Mouse (Mus musculus): ENCODE results near the gene Mrpl12. TPM values are rescaled to one million over a fixed set of nuclear protein-coding genes. Genes with fewer than 3 reads are reported as not detected.

Mrpl12 gene
- polyA plus RNA-seq, 1 experiment, result 218 TPM

DNA sequence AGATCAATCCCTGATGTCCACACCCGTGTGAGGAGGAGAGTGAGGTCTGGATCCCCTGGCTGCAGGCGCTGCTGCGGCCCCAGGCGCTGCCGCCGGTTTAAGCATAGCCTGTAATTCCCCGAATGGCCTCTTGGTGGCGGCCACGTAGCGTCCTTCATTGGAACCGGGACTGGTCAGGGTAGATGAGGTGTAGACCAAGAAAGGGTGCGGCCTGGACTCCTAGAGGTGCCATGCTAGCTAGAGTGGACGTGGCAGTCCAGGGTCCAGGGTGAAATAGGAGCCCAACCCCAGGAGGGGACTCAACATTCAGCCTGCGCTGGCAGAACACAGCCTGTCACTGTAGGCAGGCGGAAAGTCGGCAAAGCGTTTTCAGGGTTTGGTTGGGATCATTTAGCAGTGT lies 31.2 kb downstream of the Mrpl12 start:
- TF ChIP-seq MAX (IDR thresholded peaks at IDR 0.05; ENCODE audit: low read depth) (no peak), MYOG (IDR thresholded peaks at IDR 0.05; ENCODE audit: control insufficient read depth in 1 of 3, insufficient read depth in 1 of 3, insufficient read length in 2 of 3, low read depth in 2 of 3) (no peak)

GRCm38 (mm10) chr11:120517147-120517546 lies 32.7 kb downstream of the Mrpl12 start:
- no peaks in the 10 kb centered on the region for H3K27me3 ChIP-seq (ENCODE audit: control insufficient read depth, insufficient read depth, insufficient read length)
- no peak overlapping the region for H3K4me2 ChIP-seq (ENCODE audit: low read depth)
- H3ac ChIP-seq (ENCODE audit: control insufficient read depth, insufficient read length), result no peak overlapping the region
- H3K36me3 ChIP-seq (ENCODE audit: control insufficient read depth, insufficient read depth), result no peaks in the 10 kb centered on the region
- no peak for TF ChIP-seq MYOG (IDR thresholded peaks at IDR 0.05; ENCODE audit: control insufficient read depth in 1 of 3, insufficient read depth in 1 of 3, insufficient read length in 2 of 3, low read depth in 2 of 3)
- TF ChIP-seq TCF3 (IDR thresholded peaks at IDR 0.05; ENCODE audit: insufficient read length, low read depth), result no peak
- no peak for TF ChIP-seq MAX (IDR thresholded peaks at IDR 0.05; ENCODE audit: low read depth)
- no peak for TF ChIP-seq CEBPB (IDR thresholded peaks at IDR 0.05; ENCODE audit: insufficient read depth, poor library complexity, severe bottlenecking)
- no peak for TF ChIP-seq TCF12 (IDR thresholded peaks at IDR 0.05; ENCODE audit: insufficient read depth, poor library complexity, severe bottlenecking)
- no peak for TF ChIP-seq POLR2A (IDR thresholded peaks at IDR 0.05; ENCODE audit: insufficient read length, low read depth)
- TF ChIP-seq SRF (IDR thresholded peaks at IDR 0.05; ENCODE audit: control insufficient read depth, insufficient read length, low read depth), result no peak
- no peak for TF ChIP-seq MYOD1 (IDR thresholded peaks at IDR 0.05; ENCODE audit: control insufficient read depth in 1 of 3, insufficient read length in 2 of 3, low read depth in 2 of 3)
- no peak for TF ChIP-seq REST (IDR thresholded peaks at IDR 0.05; ENCODE audit: insufficient read depth, insufficient read length)
- TF ChIP-seq USF1 (IDR thresholded peaks at IDR 0.05; ENCODE audit: low read depth), result no peak
- H3K4me3 ChIP-seq, result no peak overlapping the region
- no peaks in the 10 kb centered on the region for H3K79me2 ChIP-seq (ENCODE audit: control insufficient read depth, insufficient read depth)

More for the DNA sequence above, 31.2 kb downstream of the Mrpl12 start:
- H3K79me2 ChIP-seq (ENCODE audit: control insufficient read depth, insufficient read depth), result no peaks in the 10 kb centered on the region
- no peak overlapping the region for H3ac ChIP-seq (ENCODE audit: control insufficient read depth, insufficient read length)
- no peak overlapping the region for H3K4me3 ChIP-seq
- H3K4me2 ChIP-seq (ENCODE audit: low read depth), result no peak overlapping the region
- no peaks in the 10 kb centered on the region for H3K27me3 ChIP-seq (ENCODE audit: control insufficient read depth, insufficient read depth, insufficient read length)
- no peaks in the 10 kb centered on the region for H3K36me3 ChIP-seq (ENCODE audit: control insufficient read depth, insufficient read depth)

DNA sequence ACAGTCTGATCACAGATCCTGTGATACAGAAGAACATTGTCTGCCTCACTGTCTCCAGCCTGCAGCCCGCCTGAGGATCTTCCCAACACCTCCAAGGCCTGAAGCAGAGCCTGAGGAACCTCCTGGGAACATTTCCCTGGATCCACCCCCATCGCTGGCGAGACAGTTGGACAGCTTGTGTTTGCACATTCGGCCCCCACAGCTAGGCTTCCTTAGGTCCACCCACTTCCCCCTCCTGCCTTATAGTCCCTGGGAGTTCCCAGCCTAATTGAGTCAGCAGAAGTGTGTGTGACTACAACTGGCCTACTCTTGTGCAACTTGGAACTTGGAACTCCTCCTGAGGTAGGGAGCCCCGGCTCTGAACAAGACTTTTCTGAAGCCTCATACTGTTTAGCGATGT lies 33.6 kb downstream of the Mrpl12 start:
- H3K4me3 ChIP-seq, result no peak overlapping the region

GRCm38 (mm10) chr11:120518558-120518957 lies 34.1 kb downstream of the Mrpl12 start:
- TF ChIP-seq MYOG (IDR thresholded peaks at IDR 0.05; ENCODE audit: control insufficient read depth in 1 of 3, insufficient read depth in 1 of 3, insufficient read length in 2 of 3, low read depth in 2 of 3), result peak in 2 of 3 experiments; percentile 49 to 80
- no peak for TF ChIP-seq SRF (IDR thresholded peaks at IDR 0.05; ENCODE audit: control insufficient read depth, insufficient read length, low read depth)
- peak in 2 of 3 experiments; percentile 57 to 65 for TF ChIP-seq MYOD1 (IDR thresholded peaks at IDR 0.05; ENCODE audit: control insufficient read depth in 1 of 3, insufficient read length in 2 of 3, low read depth in 2 of 3)
- Histone ChIP-seq H3K4me2 (ENCODE audit: low read depth) (peak overlapping the region; percentile 75), H3K27me3 (ENCODE audit: control insufficient read depth, insufficient read depth, insufficient read length) (no peaks in the 10 kb centered on the region), H3K36me3 (ENCODE audit: control insufficient read depth, insufficient read depth) (no peaks in the 10 kb centered on the region), H3ac (ENCODE audit: control insufficient read depth, insufficient read length) (no peak overlapping the region), H3K79me2 (ENCODE audit: control insufficient read depth, insufficient read depth) (no peaks in the 10 kb centered on the region), H3K4me3 (no peak overlapping the region)

More for the DNA sequence above, 33.6 kb downstream of the Mrpl12 start:
- no peaks in the 10 kb centered on the region for H3K27me3 ChIP-seq (ENCODE audit: control insufficient read depth, insufficient read depth, insufficient read length)
- H3K36me3 ChIP-seq (ENCODE audit: control insufficient read depth, insufficient read depth), result no peaks in the 10 kb centered on the region
- no peak overlapping the region for H3ac ChIP-seq (ENCODE audit: control insufficient read depth, insufficient read length)
- H3K4me2 ChIP-seq (ENCODE audit: low read depth), result peak overlapping the region; percentile 28
- TF ChIP-seq CEBPB (IDR thresholded peaks at IDR 0.05; ENCODE audit: insufficient read depth, poor library complexity, severe bottlenecking), result peak; percentile 67
- no peak for TF ChIP-seq REST (IDR thresholded peaks at IDR 0.05; ENCODE audit: insufficient read depth, insufficient read length)
- no peak for TF ChIP-seq MYOD1 (IDR thresholded peaks at IDR 0.05; ENCODE audit: control insufficient read depth in 1 of 3, insufficient read length in 2 of 3, low read depth in 2 of 3)
- no peaks in the 10 kb centered on the region for H3K79me2 ChIP-seq (ENCODE audit: control insufficient read depth, insufficient read depth)

DNA sequence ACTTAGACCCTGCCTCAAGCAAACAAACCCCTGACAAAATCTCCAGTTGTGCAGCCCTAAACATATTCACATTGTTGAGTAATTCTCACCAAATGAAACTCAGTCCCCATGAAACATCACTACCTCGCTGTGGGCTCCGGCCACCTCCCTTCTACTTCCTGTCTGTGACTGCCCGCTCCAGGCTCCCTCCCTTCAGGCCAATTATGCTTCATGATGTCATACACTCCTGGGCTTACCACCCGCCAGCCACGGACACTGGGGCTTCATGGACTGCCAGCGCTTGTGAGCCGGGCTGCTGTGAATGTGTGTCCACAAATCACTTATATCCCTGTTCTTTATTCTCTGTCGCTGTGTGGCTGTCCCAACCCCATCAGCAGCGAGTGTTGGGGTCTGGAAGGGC lies 35.3 kb downstream of the Mrpl12 start:
- H3K79me2 ChIP-seq (ENCODE audit: control insufficient read depth, insufficient read depth), result no peaks in the 10 kb centered on the region
- peak overlapping the region; percentile 3 for H3K4me3 ChIP-seq
- H3K4me2 ChIP-seq (ENCODE audit: low read depth), result peak overlapping the region; percentile 75

More for the DNA sequence above, 35.3 kb downstream of the Mrpl12 start:
- Histone ChIP-seq H3K36me3 (ENCODE audit: control insufficient read depth, insufficient read depth) (no peaks in the 10 kb centered on the region), H3K27me3 (ENCODE audit: control insufficient read depth, insufficient read depth, insufficient read length) (no peaks in the 10 kb centered on the region), H3ac (ENCODE audit: control insufficient read depth, insufficient read length) (no peak overlapping the region)
- TF ChIP-seq REST (IDR thresholded peaks at IDR 0.05; ENCODE audit: insufficient read depth, insufficient read length), result no peak
- no peak for TF ChIP-seq CEBPB (IDR thresholded peaks at IDR 0.05; ENCODE audit: insufficient read depth, poor library complexity, severe bottlenecking)
- peak; percentile 78 for TF ChIP-seq POLR2A (IDR thresholded peaks at IDR 0.05; ENCODE audit: insufficient read length, low read depth)
- no peak for TF ChIP-seq MYOD1 (IDR thresholded peaks at IDR 0.05; ENCODE audit: control insufficient read depth in 1 of 3, insufficient read length in 2 of 3, low read depth in 2 of 3)
- TF ChIP-seq MAX (IDR thresholded peaks at IDR 0.05; ENCODE audit: low read depth), result no peak
- TF ChIP-seq SRF (IDR thresholded peaks at IDR 0.05; ENCODE audit: control insufficient read depth, insufficient read length, low read depth), result no peak
- TF ChIP-seq MYOG (IDR thresholded peaks at IDR 0.05; ENCODE audit: control insufficient read depth in 1 of 3, insufficient read depth in 1 of 3, insufficient read length in 2 of 3, low read depth in 2 of 3), result no peak
- peak; percentile 66 for TF ChIP-seq POLR2AphosphoS2 (IDR thresholded peaks at IDR 0.05; ENCODE audit: insufficient read length, low read depth)
- no peak for TF ChIP-seq USF1 (IDR thresholded peaks at IDR 0.05; ENCODE audit: low read depth)
- TF ChIP-seq TCF12 (IDR thresholded peaks at IDR 0.05; ENCODE audit: insufficient read depth, poor library complexity, severe bottlenecking), result no peak
- no peak for TF ChIP-seq TCF3 (IDR thresholded peaks at IDR 0.05; ENCODE audit: insufficient read length, low read depth)
